Comparison of ENCODE assay signal across 17 mouse cellular contexts in the genomic region with DNA sequence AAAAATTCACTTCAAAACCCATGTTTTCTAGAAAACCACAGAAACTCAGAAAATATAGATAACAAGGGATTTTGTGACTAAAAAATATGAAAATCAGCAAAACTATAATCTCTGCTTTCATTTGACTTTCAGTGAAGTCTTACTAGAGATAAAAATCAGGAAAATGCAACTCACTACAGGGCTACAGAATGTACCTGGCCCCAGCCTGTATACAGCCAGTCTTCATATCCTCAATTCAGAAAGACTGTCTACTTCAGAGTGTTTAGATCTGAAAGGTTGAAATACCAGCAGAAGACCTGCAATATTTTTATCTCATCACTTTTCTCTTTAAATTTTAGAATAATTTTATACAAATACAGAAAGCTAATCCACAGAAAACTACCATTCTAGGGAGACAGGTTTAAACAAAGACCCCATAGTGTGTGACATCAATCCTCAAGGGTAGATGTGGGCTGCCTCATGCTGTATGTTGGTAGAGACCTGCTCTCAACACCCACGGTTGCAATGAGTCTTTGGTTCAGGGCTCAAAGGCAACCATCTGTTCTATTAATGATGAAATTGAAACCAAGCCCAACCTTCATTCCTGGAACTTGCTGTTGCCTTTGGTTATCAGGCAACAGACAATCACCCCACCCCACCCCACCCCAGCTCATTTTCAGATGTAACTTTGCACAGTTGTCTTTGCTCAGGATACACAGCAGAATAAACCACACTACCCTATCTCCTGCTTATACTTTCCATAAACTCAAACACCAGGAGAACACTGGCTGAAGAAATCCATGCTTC. TPM values are rescaled to one million over a fixed set of nuclear protein-coding genes. Genes with fewer than 3 reads are reported as not detected.
DNase-seq lines count a peak whose midpoint lies in the region; ATAC-seq and TF ChIP-seq lines count a peak whose summit lies in the region.
"Had no signal": no experiment of that assay in that cellular context is flagged by ENCODE, and none has a peak within 500 bp of the region (broad histone marks: within the 10 kb centered on the region; RNA-seq: fewer than 3 reads in every experiment).

No protein-coding gene starts in this region.

- H3K4me1 ChIP-seq in MEL (ENCODE audit: control insufficient read depth in 1 of 2, insufficient read depth in 2 of 2, low read length in 2 of 2): peaks cover 5 to 9% of the 10 kb centered on the region in 2 experiments; a peak in 3 of 4 replicates
- peaks cover 37 to 47% of the 10 kb centered on the region in 2 experiments for H3K4me1 ChIP-seq in liver, embryonic 14.5 days (replicated peaks; ENCODE audit: control insufficient read depth in 2 of 2, insufficient read depth in 2 of 2, low read length in 1 of 2)
- H3K4me1 ChIP-seq: embryonic facial prominence, embryonic 13.5 days; hindbrain, embryonic 15.5 days had no signal

- H3K27me3 ChIP-seq in MEL (ENCODE audit: control insufficient read depth in 1 of 2, insufficient read depth in 2 of 2, low read length in 2 of 2): no peaks in the 10 kb centered on the region
- H3K27me3 ChIP-seq in liver, embryonic 14.5 days (ENCODE audit: control insufficient read depth, insufficient read depth, low read length): no peaks in the 10 kb centered on the region
- H3K27me3 ChIP-seq: embryonic facial prominence, embryonic 13.5 days; hindbrain, embryonic 15.5 days; Patski had no signal

- no peak for TF ChIP-seq POLR2A in MEL (IDR thresholded peaks at IDR 0.05; ENCODE audit: control insufficient read depth in 1 of 2, insufficient read depth in 1 of 2, low read depth in 1 of 2, low read length in 2 of 2, poor library complexity in 1 of 2)

- H3K36me3 ChIP-seq in MEL (ENCODE audit: control insufficient read depth in 1 of 2, insufficient read depth in 2 of 2, low read length in 2 of 2): peaks cover 0 to 14% of the 10 kb centered on the region in 2 experiments; a peak in 2 of 4 replicates
- no peaks in the 10 kb centered on the region for H3K36me3 ChIP-seq in liver, embryonic 14.5 days (replicated peaks; ENCODE audit: control insufficient read depth, insufficient read depth, low read depth)

- ATAC-seq in erythroid progenitor cell, adult 5-6 weeks (replicated peaks; ENCODE audit: low FRiP score, poor library complexity, severe bottlenecking): peak; percentile 87
- ATAC-seq in liver, embryonic 14.5 days (ENCODE audit: insufficient read depth): peak; percentile 93
- ATAC-seq: forebrain, postnatal 0 days; Patski had no signal

- peak overlapping the region; percentile 65 for H3K4me2 ChIP-seq in liver, embryonic 14.5 days (ENCODE audit: low read depth)
- H3K4me2 ChIP-seq: embryonic facial prominence, embryonic 13.5 days; hindbrain, embryonic 15.5 days had no signal

- no peak for TF ChIP-seq CTCF in MEL (IDR thresholded peaks at IDR 0.05 in 2 of 3, conservative IDR thresholded peaks at IDR 0.05 in 1 of 3; ENCODE audit: control insufficient read depth in 1 of 3, insufficient read depth in 1 of 3, low read depth in 2 of 3, low read length in 3 of 3, poor library complexity in 1 of 3, severe bottlenecking in 1 of 3)
- TF ChIP-seq CTCF in liver, embryonic 14.5 days (IDR thresholded peaks at IDR 0.05; ENCODE audit: low read depth): no peak

- no peak overlapping the region for H3K4me3 ChIP-seq in MEL (ENCODE audit: control insufficient read depth in 1 of 2, insufficient read depth in 1 of 2, low read depth in 2 of 2, low read length in 2 of 2)
- H3K4me3 ChIP-seq in liver, embryonic 14.5 days (ENCODE audit: insufficient read depth in 1 of 2, low read depth in 2 of 2, low read length in 2 of 2): peak overlapping the region in 1 of 2 experiments; percentile 3; a peak in 1 of 4 replicates
- H3K4me3 ChIP-seq: embryonic facial prominence, embryonic 13.5 days; hindbrain, embryonic 15.5 days; myocyte had no signal

- WGBS in liver, embryonic 14.5 days (ENCODE audit: insufficient replicate concordance): 10% methylated on average over 1 of the region's 1 CpGs

- no peak for TF ChIP-seq RAD21 in MEL (IDR thresholded peaks at IDR 0.05; ENCODE audit: low read depth, low read length)

- no peaks in the 10 kb centered on the region for H3K79me2 ChIP-seq in MEL (ENCODE audit: control insufficient read depth, insufficient read depth, low read length, poor library complexity)

- peak; percentile 17 to 36; a peak in 1 of 4 replicates for TF ChIP-seq EP300 in MEL (IDR thresholded peaks at IDR 0.05; ENCODE audit: low read depth in 1 of 2, low read length in 2 of 2)
- TF ChIP-seq EP300 in liver, embryonic 14.5 days (IDR thresholded peaks at IDR 0.05; ENCODE audit: low read depth): peak; percentile 85

- peak overlapping the region; percentile 51 for H3K27ac ChIP-seq in MEL (ENCODE audit: control insufficient read depth, low read depth, low read length)
- peak overlapping the region; percentile 89 for H3K27ac ChIP-seq in liver, embryonic 14.5 days
- H3K27ac ChIP-seq: embryonic facial prominence, embryonic 13.5 days; hindbrain, embryonic 15.5 days had no signal

- H3K9me3 ChIP-seq in MEL (replicated peaks; ENCODE audit: insufficient read depth, low read length): no peaks in the 10 kb centered on the region
- H3K9me3 ChIP-seq in liver, embryonic 14.5 days (ENCODE audit: control insufficient read depth, low read length): no peaks in the 10 kb centered on the region
- H3K9me3 ChIP-seq: embryonic facial prominence, embryonic 13.5 days; hindbrain, embryonic 15.5 days had no signal

- DNase-seq in MEL (ENCODE audit: low read depth, low spot score) (peak; percentile 71), MEL-GATA-1-ER (ENCODE audit: extremely low read depth, low read depth) (peak; percentile 6)
- peak; percentile 39 to 83 (median 54) for DNase-seq in liver, embryonic 14.5 days (ENCODE audit: low read depth in 3 of 3, low spot score in 3 of 3)
- DNase-seq in urinary bladder, postnatal 10 days (ENCODE audit: low spot score): no peak
- DNase-seq in retina, postnatal 1 day: no peak
- no peak for DNase-seq in thymus, adult 18-20 months
- DNase-seq: cerebellum, postnatal 36 days; forebrain, postnatal 0 days; gastrocnemius, postnatal 36 days; kidney, adult 8-10 months; lung, adult 2 months; right cerebral cortex, postnatal 14 days had no signal

- no peak overlapping the region for H3K9ac ChIP-seq in MEL (ENCODE audit: control insufficient read depth, low read depth, low read length, poor library complexity, severe bottlenecking)
- H3K9ac ChIP-seq in liver, embryonic 14.5 days (replicated peaks): peak overlapping the region; percentile 46
- H3K9ac ChIP-seq: embryonic facial prominence, embryonic 13.5 days; forebrain, postnatal 0 days; hindbrain, embryonic 15.5 days had no signal

TF ChIP-seq in MEL, 35 proteins besides CTCF, POLR2A, EP300 and RAD21:
- TF ChIP-seq ETS1 (IDR thresholded peaks at IDR 0.05; ENCODE audit: low read depth, low read length) (peak; percentile 21; the same call in 1 of the 2 replicates), SMC3 (IDR thresholded peaks at IDR 0.05; ENCODE audit: low read depth, low read length) (0 out of 2 replicates have a peak, but pooled peaks have one; percentile 1), MYB (IDR thresholded peaks at IDR 0.05; ENCODE audit: low read depth, low read length) (no peak), TCF12 (IDR thresholded peaks at IDR 0.05; ENCODE audit: low read depth, low read length) (peak; percentile 23; the same call in 1 of the 2 replicates), SIN3A (IDR thresholded peaks at IDR 0.05; ENCODE audit: low read length) (peak; percentile 47), USF1 (IDR thresholded peaks at IDR 0.05; ENCODE audit: low read depth, low read length) (no peak), ZKSCAN1 (IDR thresholded peaks at IDR 0.05; ENCODE audit: low read depth, low read length) (no peak), USF2 (IDR thresholded peaks at IDR 0.05; ENCODE audit: borderline replicate concordance in 1 of 2, insufficient read depth in 1 of 2, low read depth in 1 of 2, low read length in 2 of 2) (no peak)

RNA-seq across cellular contexts. Expression of gene Rab11fip2, which starts 38.0 kb away (rescaled TPM):
- total RNA-seq in MEL (2012; rRNA removed): 3.2 and 4.2 TPM in 2 replicates
- polyA plus RNA-seq in MEL (2012; ENCODE audit: insufficient read depth in 1 of 2, insufficient read length in 2 of 2, low read depth in 1 of 2, low replicate concordance in 2 of 2, missing spikeins in 1 of 2): 100 to 1,000 TPM in 1 of 2 experiments, 1 to 10 TPM in 1; 4.9 to 114 TPM
- 4.6 and 4.7 TPM in 2 replicates for total RNA-seq in erythroid progenitor cell, adult 5-6 weeks (2015; ENCODE audit: low replicate concordance)
- 4.3 and 5.5 TPM in 2 replicates for total RNA-seq in erythroid progenitor cell, adult 5-6 weeks (2017; ENCODE audit: low replicate concordance)
- polyA plus RNA-seq in liver, embryonic 14.5 days (2012; rRNA removed): 1.1 and 1.5 TPM in 2 replicates
- 0.76 and 0.94 TPM in 2 replicates for polyA plus RNA-seq in liver, embryonic 14.5 days (2014; fragmentation: Nextera tagmentation; extraction: Ambion mirVana)

Comparison
In these comparisons a context has a peak if more than half of its experiments do, and no peak if none do; other contexts are left out.
1. DNase-seq: peak in MEL (single experiment), MEL-GATA-1-ER (single experiment) and liver, embryonic 14.5 days (3 of 3); none in urinary bladder, postnatal 10 days (single experiment), retina, postnatal 1 day (single experiment) and thymus, adult 18-20 months (0 of 2).